Mouse (Mus musculus): ENCODE measurements around the gene Abhd17c.

Gene Abhd17c

GRCm38 (mm10) chr7:84059799-84060198 lies 91.9 kb downstream of the Abhd17c start:
- DNase-seq: no peak
